Mouse (Mus musculus) testis, adult 2 months (tissue): ENCODE measurements around the gene Cldn22. TPM values are rescaled to one million over a fixed set of nuclear protein-coding genes. Genes with fewer than 3 reads are reported as not detected.

Experiments
- H3K27ac ChIP-seq: fragments of 200-500 bp; 2 replicates; pipeline ENCODE4 v1.5.1; 2012; ENCODE audit warnings: low read depth, low read length; ENCODE audit not compliant: control insufficient read depth, insufficient read depth
- H3K27me3 ChIP-seq: fragments of 200-500 bp; 2 replicates; pipeline ENCODE4 v1.6.1; 2012; ENCODE audit warnings: mild to moderate bottlenecking, low read length, moderate library complexity; ENCODE audit not compliant: control insufficient read depth, insufficient read depth
- H3K36me3 ChIP-seq: fragments of 200-500 bp; 2 replicates; pipeline ENCODE4 v1.6.1; 2012; ENCODE audit warnings: mild to moderate bottlenecking, low read length; ENCODE audit not compliant: control insufficient read depth, insufficient read depth
- H3K4me1 ChIP-seq: fragments of 200-500 bp; 2 replicates; pipeline ENCODE4 v1.6.1; 2012; ENCODE audit warnings: low read length; ENCODE audit not compliant: control insufficient read depth, insufficient read depth
- H3K4me3 ChIP-seq: fragments of 200-500 bp; 2 replicates; pipeline ENCODE4 v1.5.1; 2012; ENCODE audit warnings: low read depth, mild to moderate bottlenecking, low read length, moderate library complexity, mixed read lengths; ENCODE audit not compliant: control insufficient read depth
- CTCF ChIP-seq: fragments of 200-500 bp; IDR thresholded peaks from 2 replicates; pipeline ENCODE4 v1.5.1; 2012; ENCODE audit warnings: low read depth, mild to moderate bottlenecking, inconsistent platforms, low read length, moderate library complexity; ENCODE audit not compliant: control insufficient read depth, insufficient read depth, insufficient replicate concordance
- POLR2A ChIP-seq: fragments of 200-500 bp; IDR thresholded peaks from 2 replicates; pipeline ENCODE4 v1.6.1; 2012; ENCODE audit warnings: low read depth, mild to moderate bottlenecking, inconsistent platforms, low read length, moderate library complexity; ENCODE audit not compliant: control insufficient read depth
- polyA plus RNA-seq: library from polyadenylated mRNA; depleted of rRNA; stranded (reverse); fragments of >200 nt; gene quantifications from 2 replicates; pipeline ENCODE4 v1.2.3, GENCODE M21; 2012

Gene Cldn22
- polyA plus RNA-seq, 1 experiment = 0.35 TPM

- TF ChIP-seq CTCF (no peak), POLR2A (no peak)
- Histone ChIP-seq H3K36me3 (no peaks in the 10 kb centered on the region), H3K4me1 (peaks cover 11% of the 10 kb centered on the region), H3K27me3 (no peaks in the 10 kb centered on the region), H3K4me3 (no peak overlapping the region), H3K27ac (peak overlapping the region; percentile 66; the same call in 1 of the 2 replicates)
Observed at GRCm38 (mm10) chr8:47787705-47788104, 36.6 kb upstream of the Cldn22 start.

GRCm38 (mm10) chr8:47791986-47792385 is 32.3 kb upstream of the Cldn22 start:
- H3K27ac ChIP-seq = no peak overlapping the region
- no peak for TF ChIP-seq POLR2A
- no peak for TF ChIP-seq CTCF
- no peaks in the 10 kb centered on the region for H3K36me3 ChIP-seq

DNA sequence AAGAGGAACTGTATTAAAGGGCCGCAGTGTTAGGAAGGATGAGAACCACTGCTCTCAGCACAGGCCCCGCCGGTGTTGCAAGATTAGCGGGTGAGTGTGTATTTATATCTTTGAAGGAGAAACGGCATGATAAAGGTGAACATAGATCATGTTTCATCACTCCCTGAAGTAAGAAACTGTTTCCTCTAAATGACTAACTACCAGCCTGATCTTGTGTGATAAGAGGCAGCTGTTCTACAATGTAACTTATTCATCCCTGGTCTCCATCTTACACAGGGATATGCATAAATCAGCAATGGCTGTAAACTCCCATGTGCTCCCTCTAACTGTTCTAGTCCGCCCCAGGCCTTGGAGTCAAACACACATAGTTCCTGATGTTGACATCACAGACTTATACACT is 24.8 kb upstream of the Cldn22 start:
- no peaks in the 10 kb centered on the region for H3K4me1 ChIP-seq
- TF ChIP-seq CTCF = no peak
- TF ChIP-seq POLR2A = no peak
- no peaks in the 10 kb centered on the region for H3K27me3 ChIP-seq
- H3K36me3 ChIP-seq = no peaks in the 10 kb centered on the region
- H3K4me3 ChIP-seq = no peak overlapping the region
- no peak overlapping the region for H3K27ac ChIP-seq

More at GRCm38 (mm10) chr8:47791986-47792385, 32.3 kb upstream of the Cldn22 start:
- Histone ChIP-seq H3K4me1 (peaks cover 2% of the 10 kb centered on the region), H3K4me3 (no peak overlapping the region), H3K27me3 (no peaks in the 10 kb centered on the region)

DNA sequence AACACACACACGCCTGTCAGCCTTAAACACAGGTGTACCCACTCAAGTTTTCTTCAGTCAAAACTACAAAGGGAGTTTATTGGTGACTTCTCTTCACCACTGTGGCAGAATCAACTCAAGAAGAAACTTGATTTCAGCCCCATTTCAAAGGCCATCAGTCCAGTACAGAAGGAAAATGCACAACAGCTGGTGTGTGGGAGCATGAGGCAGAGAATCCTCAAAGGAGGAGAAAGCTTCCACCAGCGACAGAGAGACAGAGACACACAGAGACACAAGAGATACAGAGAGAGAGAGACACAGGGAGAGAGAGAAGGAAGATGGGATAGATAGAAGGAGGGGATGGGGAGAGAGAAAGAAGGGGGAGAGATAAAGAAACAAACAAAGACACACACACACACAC is 21.9 kb upstream of the Cldn22 start:
- H3K4me1 ChIP-seq = no peaks in the 10 kb centered on the region
- no peak for TF ChIP-seq CTCF
- TF ChIP-seq POLR2A = no peak
- no peak overlapping the region for H3K27ac ChIP-seq
- H3K4me3 ChIP-seq = no peak overlapping the region
- H3K27me3 ChIP-seq = no peaks in the 10 kb centered on the region
- H3K36me3 ChIP-seq = no peaks in the 10 kb centered on the region

DNA sequence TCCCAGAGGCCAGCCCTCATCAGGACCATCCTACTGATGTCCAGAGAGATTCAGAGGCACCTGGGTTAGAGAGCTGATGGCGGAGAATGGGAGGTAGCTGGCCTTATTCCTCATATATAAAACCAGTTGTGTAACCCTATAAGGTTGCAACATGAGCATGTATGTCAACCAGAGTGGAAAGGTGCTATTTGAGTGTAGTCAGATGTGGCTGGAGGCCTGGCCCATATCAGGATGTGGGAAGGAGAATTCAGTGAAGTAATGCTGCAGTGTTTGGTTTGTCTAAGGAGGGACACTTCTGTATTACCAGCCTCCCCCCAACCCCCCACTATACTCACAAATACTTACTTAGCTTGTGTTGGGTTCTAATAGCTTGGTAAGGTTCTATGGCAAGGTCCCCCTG is 20.0 kb upstream of the Cldn22 start:
- Histone ChIP-seq H3K36me3 (no peaks in the 10 kb centered on the region), H3K4me3 (no peak overlapping the region), H3K27me3 (no peaks in the 10 kb centered on the region), H3K27ac (no peak overlapping the region), H3K4me1 (no peaks in the 10 kb centered on the region)
- no peak for TF ChIP-seq POLR2A
- no peak for TF ChIP-seq CTCF

- TF ChIP-seq POLR2A (peak; percentile 17; the same call in 1 of the 2 replicates), CTCF (no peak)
- Histone ChIP-seq H3K27me3 (no peaks in the 10 kb centered on the region), H3K27ac (0 out of 2 replicates have a peak overlapping the region, but pooled peaks have one; percentile 6), H3K4me3 (no peak overlapping the region; the same call in 1 of the 2 replicates), H3K4me1 (peaks cover 6% of the 10 kb centered on the region), H3K36me3 (no peaks in the 10 kb centered on the region)
Observed at GRCm38 (mm10) chr8:47809970-47810665, 14.2 kb upstream of the Cldn22 start.

DNA sequence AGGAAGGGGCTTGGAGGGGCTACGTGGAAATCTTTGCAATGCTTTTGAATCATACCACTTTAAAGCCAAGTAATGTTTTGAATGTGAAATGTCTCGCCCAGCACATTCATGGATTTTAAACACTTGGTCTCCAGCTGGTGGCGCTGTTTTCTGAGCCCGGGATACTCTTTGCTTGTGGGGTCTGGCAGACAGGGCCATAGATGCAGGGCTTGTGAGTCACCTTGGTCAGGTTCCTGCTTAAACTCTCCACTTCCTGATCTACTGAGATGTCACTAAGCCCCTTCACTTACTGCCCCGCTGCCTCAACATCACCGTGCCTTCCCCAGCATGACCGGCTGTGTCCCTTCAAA is 13.6 kb upstream of the Cldn22 start:
- Histone ChIP-seq H3K36me3 (no peaks in the 10 kb centered on the region), H3K4me1 (peaks cover 6% of the 10 kb centered on the region), H3K27me3 (no peaks in the 10 kb centered on the region), H3K27ac (no peak overlapping the region), H3K4me3 (peak overlapping the region; percentile 32)
- no peak for TF ChIP-seq POLR2A
- TF ChIP-seq CTCF = no peak

GRCm38 (mm10) chr8:47811221-47811620 is 13.1 kb upstream of the Cldn22 start:
- TF ChIP-seq CTCF (no peak), POLR2A (no peak)

More at GRCm38 (mm10) chr8:47811221-47811620, 13.1 kb upstream of the Cldn22 start:
- H3K4me1 ChIP-seq = peaks cover 6% of the 10 kb centered on the region
- no peak overlapping the region for H3K4me3 ChIP-seq
- H3K36me3 ChIP-seq = no peaks in the 10 kb centered on the region
- H3K27ac ChIP-seq = no peak overlapping the region
- no peaks in the 10 kb centered on the region for H3K27me3 ChIP-seq
